Mouse (Mus musculus): ENCODE results near the gene Bcl6.

Gene Bcl6

GRCm38 (mm10) chr16:23927301-23928114 lies 61.1 kb downstream of the Bcl6 start:
- no peak for DNase-seq (ENCODE audit: low read depth, low spot score)

GRCm38 (mm10) chr16:23922906-23923305 lies 65.7 kb downstream of the Bcl6 start:
- DNase-seq (ENCODE audit: low read depth, low spot score): no peak

- DNase-seq (ENCODE audit: low read depth, low spot score): no peak
Observed at GRCm38 (mm10) chr16:23921697-23922096, 67.0 kb downstream of the Bcl6 start.

- no peak for DNase-seq (ENCODE audit: low read depth, low spot score)
Observed at GRCm38 (mm10) chr16:23919418-23919817, 69.2 kb downstream of the Bcl6 start.

Measured in skeletal muscle tissue, adult 2 months (tissue).